Mouse (Mus musculus) hindbrain, embryonic 13.5 days (tissue): ENCODE data around the gene Usp51. TPM values are rescaled to one million over a fixed set of nuclear protein-coding genes. Genes with fewer than 3 reads are reported as not detected.
A peak's percentile ranks its signal among the peaks of the same experiment; 100 is the strongest.
"Not testable (repeated sequence)": the region's sequence is repeated elsewhere in the genome, so short reads cannot be mapped to it uniquely, and the experiment has no call there.

ENCODE experiments used
- ATAC-seq: fragments of 200-750 bp; cut with Nextera tagmentation; 2 replicates; pipeline ENCODE4 v1.8.0; 2017; ENCODE audit warnings: moderate TSS enrichment; ENCODE audit not compliant: low FRiP score
- H3K27ac ChIP-seq: fragments of 300-500 bp; sonication (generic); 2 replicates; pipeline ENCODE4 v1.5.1; 2015; ENCODE audit warnings: inconsistent platforms, mild to moderate bottlenecking, moderate library complexity
- H3K27me3 ChIP-seq: fragments of 300-500 bp; sonication (generic); 2 replicates; pipeline ENCODE4 v1.6.1; 2015; ENCODE audit warnings: mild to moderate bottlenecking, inconsistent platforms
- H3K36me3 ChIP-seq: fragments of 300-500 bp; sonication (generic); 2 replicates; pipeline ENCODE4 v1.6.1; 2015; ENCODE audit warnings: mild to moderate bottlenecking, inconsistent platforms
- H3K4me1 ChIP-seq: fragments of 300-500 bp; sonication (generic); replicated peaks from 2 replicates; pipeline ENCODE4 v1.6.1; 2015; ENCODE audit warnings: inconsistent platforms
- H3K4me2 ChIP-seq: fragments of 300-500 bp; sonication (generic); 2 replicates; pipeline ENCODE4 v1.6.1; 2015; ENCODE audit warnings: inconsistent platforms, mild to moderate bottlenecking, moderate library complexity
- H3K4me3 ChIP-seq: fragments of 300-500 bp; sonication (generic); 2 replicates; pipeline ENCODE4 v1.5.1; 2015; ENCODE audit warnings: mild to moderate bottlenecking, inconsistent platforms
- H3K9ac ChIP-seq: fragments of 300-500 bp; sonication (generic); 2 replicates; pipeline ENCODE4 v1.6.1; 2015; ENCODE audit warnings: mild to moderate bottlenecking, inconsistent platforms
- H3K9me3 ChIP-seq: fragments of 300-500 bp; sonication (generic); 2 replicates; pipeline ENCODE4 v1.6.1; 2016; ENCODE audit warnings: inconsistent platforms
- WGBS: fragments of 180-500 bp; shearing (Covaris S2); methylation state at CpG from one replicate; pipeline ENCODE4 v1.1.7; 2015; 5-methylcytosine and 5-hydroxymethylcytosine counted together
- polyA plus RNA-seq: library from polyadenylated mRNA; unstranded; fragments of >200 nt; fragmentation: Nextera tagmentation; extraction: Ambion mirVana; gene quantifications from 2 replicates; pipeline ENCODE4 v1.2.1, GENCODE M21; 2015

Usp51 gene
- 1.6 and 1.8 TPM in 2 replicates for polyA plus RNA-seq

GRCm38 (mm10) chrX:153006387-153006841 is at the start of gene Usp51:
Gene Usp51, plus strand, starts transcription at chrX:153006469.
- H3K27ac ChIP-seq, result peak within 1 kb of the TSS; percentile 87
- peak within 1 kb of the TSS; percentile 74 for H3K9ac ChIP-seq
- 12% methylated on average over 23 of the region's 23 CpGs for WGBS
- no peaks in the 10 kb centered on the region for H3K36me3 ChIP-seq
- peak; percentile 81 for ATAC-seq
- no peaks in the 10 kb centered on the region for H3K9me3 ChIP-seq
- peak within 1 kb of the TSS; percentile 53 for H3K4me3 ChIP-seq
- H3K4me2 ChIP-seq, result peak within 1 kb of the TSS; percentile 57
- no peaks in the 10 kb centered on the region for H3K4me1 ChIP-seq
- no peaks in the 10 kb centered on the region for H3K27me3 ChIP-seq

GRCm38 (mm10) chrX:152969606-152970005 is 36.7 kb upstream of the Usp51 start:
- Histone ChIP-seq H3K4me3 (no peak overlapping the region), H3K9me3 (no peaks in the 10 kb centered on the region), H3K4me2 (no peak overlapping the region), H3K4me1 (peaks cover 4% of the 10 kb centered on the region; the same call in 1 of the 2 replicates), H3K36me3 (no peaks in the 10 kb centered on the region), H3K27ac (no peak overlapping the region), H3K27me3 (no peaks in the 10 kb centered on the region), H3K9ac (no peak overlapping the region)
- WGBS, result 54% methylated on average over 6 of the region's 6 CpGs
- no peak for ATAC-seq

GRCm38 (mm10) chrX:152973476-152974203 is 32.6 kb upstream of the Usp51 start:
- peak overlapping the region; percentile 86 for H3K27ac ChIP-seq
- 11% methylated on average over 6 of the region's 19 CpGs for WGBS
- not testable (repeated sequence) for H3K9me3 ChIP-seq

GRCm38 (mm10) chrX:152974204-152974661 is 32.0 kb upstream of the Usp51 start:
- Histone ChIP-seq H3K27ac (peak overlapping the region; percentile 86), H3K9ac (no peak overlapping the region), H3K9me3 (no peaks in the 10 kb centered on the region), H3K4me2 (peak overlapping the region; percentile 37), H3K27me3 (peaks cover 5% of the 10 kb centered on the region; the same call in 1 of the 2 replicates), H3K36me3 (no peaks in the 10 kb centered on the region), H3K4me3 (peak overlapping the region; percentile 3; the same call in 1 of the 2 replicates), H3K4me1 (peaks cover 9% of the 10 kb centered on the region; the same call in 1 of the 2 replicates)
- peak; percentile 44 for ATAC-seq
- 14% methylated on average over 10 of the region's 10 CpGs for WGBS

More at GRCm38 (mm10) chrX:152973476-152974203, 32.6 kb upstream of the Usp51 start:
- not testable (repeated sequence) for H3K9ac ChIP-seq, H3K4me1 ChIP-seq, H3K27me3 ChIP-seq, H3K4me3 ChIP-seq, H3K36me3 ChIP-seq
- peak; percentile 97 for ATAC-seq
- peak overlapping the region; percentile 37 for H3K4me2 ChIP-seq

GRCm38 (mm10) chrX:152976538-152976937 is 29.7 kb upstream of the Usp51 start:
- Histone ChIP-seq H3K27ac (no peak overlapping the region), H3K36me3 (no peaks in the 10 kb centered on the region), H3K9me3 (no peaks in the 10 kb centered on the region), H3K27me3 (peaks cover 5% of the 10 kb centered on the region; the same call in 1 of the 2 replicates), H3K9ac (no peak overlapping the region), H3K4me2 (no peak overlapping the region), H3K4me1 (peaks cover 9% of the 10 kb centered on the region; the same call in 1 of the 2 replicates), H3K4me3 (no peak overlapping the region)
- WGBS, result 94% methylated on average over 6 of the region's 6 CpGs
- ATAC-seq, result no peak

- Histone ChIP-seq H3K9me3 (no peaks in the 10 kb centered on the region), H3K27me3 (0 out of 2 replicates have a peak, but pooled peaks cover 6% of the 10 kb centered on the region), H3K27ac (no peak overlapping the region), H3K4me1 (no peaks in the 10 kb centered on the region), H3K9ac (no peak overlapping the region), H3K4me3 (no peak overlapping the region), H3K4me2 (no peak overlapping the region), H3K36me3 (no peaks in the 10 kb centered on the region)
- WGBS, result 73% methylated on average over 2 of the region's 2 CpGs
- no peak for ATAC-seq
Measured at GRCm38 (mm10) chrX:152985009-152985408, 21.3 kb upstream of the Usp51 start.

- H3K4me1 ChIP-seq, H3K9ac ChIP-seq, H3K27me3 ChIP-seq, H3K9me3 ChIP-seq, ATAC-seq, H3K4me2 ChIP-seq, H3K36me3 ChIP-seq, H3K27ac ChIP-seq, H3K4me3 ChIP-seq: not testable (repeated sequence)
Measured at GRCm38 (mm10) chrX:152989852-152990251, 16.4 kb upstream of the Usp51 start.

GRCm38 (mm10) chrX:152996105-152996504 is 10.2 kb upstream of the Usp51 start:
- not testable (repeated sequence) for H3K4me3 ChIP-seq, ATAC-seq, H3K27ac ChIP-seq, H3K36me3 ChIP-seq, H3K9me3 ChIP-seq, H3K9ac ChIP-seq, H3K4me2 ChIP-seq, H3K27me3 ChIP-seq, H3K4me1 ChIP-seq
- no CpG with 5 or more reads among the region's 3 CpGs for WGBS

GRCm38 (mm10) chrX:153007021-153007684 is 884 bp downstream of the Usp51 start:
- Histone ChIP-seq H3K4me2 (peak overlapping the region; percentile 57), H3K27ac (peak overlapping the region; percentile 87), H3K4me1 (no peaks in the 10 kb centered on the region), H3K4me3 (peak overlapping the region; percentile 53), H3K9me3 (no peaks in the 10 kb centered on the region), H3K36me3 (no peaks in the 10 kb centered on the region), H3K27me3 (0 out of 2 replicates have a peak, but pooled peaks cover 2% of the 10 kb centered on the region), H3K9ac (peak overlapping the region; percentile 74)
- 11% methylated on average over 49 of the region's 58 CpGs for WGBS
- peak; percentile 92 for ATAC-seq

GRCm38 (mm10) chrX:153007685-153008047 is 1.4 kb downstream of the Usp51 start:
- Histone ChIP-seq H3K27ac (peak overlapping the region; percentile 87), H3K9me3 (no peaks in the 10 kb centered on the region), H3K9ac (peak overlapping the region; percentile 74), H3K27me3 (0 out of 2 replicates have a peak, but pooled peaks cover 2% of the 10 kb centered on the region), H3K4me2 (peak overlapping the region; percentile 57), H3K4me3 (peak overlapping the region; percentile 53), H3K36me3 (no peaks in the 10 kb centered on the region), H3K4me1 (no peaks in the 10 kb centered on the region)
- WGBS, result 34% methylated on average over 9 of the region's 9 CpGs
- peak; percentile 66 for ATAC-seq

- not testable (repeated sequence) for ATAC-seq, H3K9me3 ChIP-seq, H3K27me3 ChIP-seq, H3K9ac ChIP-seq, H3K36me3 ChIP-seq, H3K4me3 ChIP-seq, H3K4me1 ChIP-seq, H3K27ac ChIP-seq, H3K4me2 ChIP-seq
- WGBS, result no CpG with 5 or more reads among the region's 3 CpGs
Measured at GRCm38 (mm10) chrX:153025255-153025654, 19.0 kb downstream of the Usp51 start.

GRCm38 (mm10) chrX:153025709-153026108 is 19.4 kb downstream of the Usp51 start:
- H3K27ac ChIP-seq, H3K4me1 ChIP-seq, H3K27me3 ChIP-seq, H3K4me3 ChIP-seq, H3K4me2 ChIP-seq, H3K9me3 ChIP-seq, H3K36me3 ChIP-seq, H3K9ac ChIP-seq, ATAC-seq: not testable (repeated sequence)
- WGBS, result 80% methylated on average over 1 of the region's 3 CpGs
